Mouse (Mus musculus) ES-Bruce4 (cell line): ENCODE measurements around the gene Fryl. TPM values are rescaled to one million over a fixed set of nuclear protein-coding genes. Genes with fewer than 3 reads are reported as not detected.

Source experiments
- H3K27ac ChIP-seq: 2 replicates; pipeline ENCODE4 v1.5.1; 2012; ENCODE audit warnings: low read length, inconsistent platforms; ENCODE audit not compliant: insufficient read depth
- H3K27me3 ChIP-seq: 2 replicates; pipeline ENCODE4 v1.6.1; 2012; ENCODE audit warnings: mild to moderate bottlenecking, low read length, inconsistent platforms; ENCODE audit not compliant: control insufficient read depth, poor library complexity, insufficient read depth, severe bottlenecking
- H3K36me3 ChIP-seq: 2 replicates; pipeline ENCODE4 v1.6.1; 2012; ENCODE audit warnings: inconsistent platforms, mild to moderate bottlenecking, low read length, moderate library complexity; ENCODE audit not compliant: control insufficient read depth, poor library complexity, insufficient read depth, severe bottlenecking
- H3K4me1 ChIP-seq: one replicate; pipeline ENCODE4 v1.8.1; 2011; ENCODE audit warnings: low read length; ENCODE audit not compliant: control insufficient read depth, insufficient read depth
- H3K4me3 ChIP-seq: 2 replicates; pipeline ENCODE4 v1.5.1; 2011; ENCODE audit warnings: low read depth, mild to moderate bottlenecking, low read length
- H3K9ac ChIP-seq: 2 replicates; pipeline ENCODE4 v1.6.1; 2012; ENCODE audit warnings: low read depth, mild to moderate bottlenecking, inconsistent platforms; ENCODE audit not compliant: poor library complexity, severe bottlenecking
- H3K9me3 ChIP-seq: replicated peaks from 2 replicates; pipeline ENCODE4 v1.6.1; 2012; ENCODE audit warnings: mild to moderate bottlenecking, low read length, inconsistent platforms; ENCODE audit not compliant: control insufficient read depth, poor library complexity, insufficient read depth, severe bottlenecking
- CTCF ChIP-seq: IDR thresholded peaks from one replicate; pipeline ENCODE4 v1.8.1; 2011; ENCODE audit warnings: low read depth, low read length
- EP300 ChIP-seq: IDR thresholded peaks from 2 replicates; pipeline ENCODE4 v1.6.1; 2011; ENCODE audit warnings: low read depth, low read length; ENCODE audit not compliant: insufficient read depth
- POLR2A ChIP-seq: IDR thresholded peaks from one replicate; pipeline ENCODE4 v1.8.1; 2011; ENCODE audit warnings: low read length; ENCODE audit not compliant: insufficient read depth
- polyA plus RNA-seq: library from polyadenylated mRNA; stranded (reverse); fragments of >200 nt; gene quantifications from 2 replicates; pipeline ENCODE4 v1.2.4, GENCODE M21; 2011; ENCODE audit warnings: low read depth; ENCODE audit not compliant: missing spikeins, insufficient read depth, insufficient read length

Gene Fryl
- polyA plus RNA-seq, 1 experiment, result 94.8 TPM

DNA sequence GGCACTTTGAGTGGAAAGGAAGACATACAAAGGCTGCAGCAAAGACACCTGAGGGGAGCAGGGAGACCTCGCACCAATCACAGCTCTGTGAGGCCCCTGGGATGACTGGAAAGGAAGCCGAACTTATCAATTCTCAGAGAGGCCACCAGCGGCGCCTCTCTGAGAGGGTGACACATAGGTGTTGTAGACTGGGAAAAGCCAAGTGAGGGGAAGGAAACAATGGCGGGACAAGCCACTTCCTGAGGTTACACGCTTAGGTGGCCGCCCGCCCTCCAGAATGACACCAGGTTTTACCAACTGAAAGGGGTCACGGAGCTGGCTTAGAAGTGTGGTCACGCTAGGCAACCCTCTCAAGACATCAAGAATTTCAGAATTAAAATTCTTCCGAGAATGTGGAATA is 111.4 kb downstream of the Fryl start:
- Histone ChIP-seq H3K4me3 (no peak overlapping the region), H3K4me1 (no peaks in the 10 kb centered on the region), H3K36me3 (peaks cover 10% of the 10 kb centered on the region), H3K27ac (no peak overlapping the region), H3K9me3 (no peaks in the 10 kb centered on the region), H3K9ac (no peak overlapping the region), H3K27me3 (no peaks in the 10 kb centered on the region)
- no peak for TF ChIP-seq EP300
- TF ChIP-seq CTCF, result no peak
- no peak for TF ChIP-seq POLR2A

DNA sequence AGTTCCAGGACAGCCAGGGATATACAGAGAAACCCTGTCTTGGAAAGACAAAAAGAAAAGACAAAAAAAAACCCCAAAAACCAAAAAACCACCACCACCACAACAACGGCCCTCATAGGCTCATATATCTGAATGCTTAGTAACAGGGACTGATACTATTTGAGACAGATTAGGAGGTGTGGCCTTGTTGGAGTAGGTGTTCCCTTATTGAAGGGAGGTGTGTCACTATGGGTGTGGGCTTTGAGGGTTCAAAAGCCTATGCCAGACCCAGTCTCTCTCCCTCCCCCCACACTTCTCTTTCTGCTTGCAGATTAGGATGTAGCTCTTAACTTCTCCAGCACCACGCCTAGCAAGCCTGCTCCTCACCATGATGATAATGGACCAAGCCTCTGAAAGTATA is 114.7 kb downstream of the Fryl start:
- H3K4me1 ChIP-seq, result no peaks in the 10 kb centered on the region
- TF ChIP-seq EP300, result no peak
- no peak for TF ChIP-seq POLR2A
- TF ChIP-seq CTCF, result no peak
- H3K27ac ChIP-seq, result no peak overlapping the region
- no peak overlapping the region for H3K9ac ChIP-seq
- H3K9me3 ChIP-seq, result no peaks in the 10 kb centered on the region
- peaks cover 5% of the 10 kb centered on the region; the same call in 1 of the 2 replicates for H3K36me3 ChIP-seq
- H3K27me3 ChIP-seq, result no peaks in the 10 kb centered on the region
- no peak overlapping the region for H3K4me3 ChIP-seq

DNA sequence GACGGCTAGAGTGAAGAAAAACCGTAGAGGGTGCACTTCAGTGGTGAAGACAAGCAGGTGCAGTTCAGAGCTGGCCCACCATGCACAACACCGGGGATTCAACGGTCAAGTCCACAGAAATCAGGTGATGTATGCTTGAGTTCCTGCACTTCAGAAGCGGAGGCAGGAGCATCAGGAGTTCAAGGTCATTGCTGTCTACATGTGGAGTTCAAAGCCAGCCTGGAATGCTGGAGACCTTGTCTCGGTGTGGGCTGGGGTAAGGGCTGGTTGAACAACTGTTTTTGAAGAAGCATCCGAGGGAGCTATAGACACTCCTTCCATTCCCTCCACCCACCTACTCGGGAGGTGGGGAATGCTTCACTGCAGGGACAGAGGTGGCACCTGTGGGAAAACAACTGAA is 115.3 kb downstream of the Fryl start:
- Histone ChIP-seq H3K27ac (no peak overlapping the region), H3K9me3 (no peaks in the 10 kb centered on the region), H3K9ac (no peak overlapping the region), H3K4me1 (no peaks in the 10 kb centered on the region), H3K27me3 (no peaks in the 10 kb centered on the region), H3K4me3 (no peak overlapping the region), H3K36me3 (peaks cover under 1% of the 10 kb centered on the region; the same call in 1 of the 2 replicates)
- TF ChIP-seq POLR2A, result no peak

GRCm38 (mm10) chr5:73137561-73137960 is 118.9 kb downstream of the Fryl start:
- H3K4me3 ChIP-seq, result no peak overlapping the region
- no peaks in the 10 kb centered on the region for H3K9me3 ChIP-seq
- no peaks in the 10 kb centered on the region for H3K36me3 ChIP-seq
- TF ChIP-seq EP300, result no peak
- TF ChIP-seq POLR2A, result no peak
- no peak for TF ChIP-seq CTCF
- H3K27me3 ChIP-seq, result no peaks in the 10 kb centered on the region
- no peak overlapping the region for H3K27ac ChIP-seq
- H3K9ac ChIP-seq, result no peak overlapping the region
- H3K4me1 ChIP-seq, result no peaks in the 10 kb centered on the region

- H3K36me3 ChIP-seq, result peaks cover 3% of the 10 kb centered on the region; the same call in 1 of the 2 replicates
- TF ChIP-seq CTCF (no peak), EP300 (no peak)
- no peaks in the 10 kb centered on the region for H3K4me1 ChIP-seq
- no peak overlapping the region for H3K9ac ChIP-seq
- no peak overlapping the region for H3K4me3 ChIP-seq
- no peaks in the 10 kb centered on the region for H3K27me3 ChIP-seq
- no peaks in the 10 kb centered on the region for H3K9me3 ChIP-seq
- H3K27ac ChIP-seq, result no peak overlapping the region
Measured at GRCm38 (mm10) chr5:73135959-73136358, 120.5 kb downstream of the Fryl start.

GRCm38 (mm10) chr5:73135131-73135530 is 121.3 kb downstream of the Fryl start:
- H3K27me3 ChIP-seq, result no peaks in the 10 kb centered on the region
- no peak overlapping the region for H3K4me3 ChIP-seq
- H3K27ac ChIP-seq, result no peak overlapping the region
- no peak overlapping the region for H3K9ac ChIP-seq
- H3K9me3 ChIP-seq, result no peaks in the 10 kb centered on the region
- no peaks in the 10 kb centered on the region for H3K4me1 ChIP-seq
- TF ChIP-seq EP300 (no peak), CTCF (no peak), POLR2A (no peak)
- peaks cover 3% of the 10 kb centered on the region; the same call in 1 of the 2 replicates for H3K36me3 ChIP-seq
